Mouse (Mus musculus) myocyte (in vitro differentiated cells): Measurements from ENCODE around the gene Plekhm2.

Experiments
- CEBPB ChIP-seq: IDR thresholded peaks from 2 replicates; pipeline ENCODE4 v1.6.1; 2011; ENCODE audit warnings: mild to moderate bottlenecking, moderate library complexity; ENCODE audit not compliant: poor library complexity, insufficient read depth, severe bottlenecking
- E2F4 ChIP-seq: IDR thresholded peaks from one replicate; pipeline ENCODE4 v1.6.1; 2011; ENCODE audit warnings: mild to moderate bottlenecking, control low read depth, moderate library complexity; ENCODE audit not compliant: insufficient read depth
- MAX ChIP-seq: IDR thresholded peaks from one replicate; pipeline ENCODE4 v1.6.1; 2011; ENCODE audit warnings: low read depth, mild to moderate bottlenecking, control low read depth
- MYOD1 ChIP-seq, 3 experiments: IDR thresholded peaks; one replicate each; pipeline ENCODE4 v1.6.1; 2011; ENCODE audit warnings: control low read depth in 2 of 3, low read depth in 2 of 3, mild to moderate bottlenecking in 2 of 3, moderate library complexity in 1 of 3; ENCODE audit not compliant: insufficient read length in 2 of 3, control insufficient read depth in 1 of 3
- MYOG ChIP-seq, 3 experiments: IDR thresholded peaks; one replicate each; pipeline ENCODE4 v1.6.1; 2011; ENCODE audit warnings: control low read depth in 2 of 3, low read depth in 2 of 3, mild to moderate bottlenecking in 2 of 3; ENCODE audit not compliant: insufficient read length in 2 of 3, control insufficient read depth in 1 of 3, insufficient read depth in 1 of 3
- POLR2A ChIP-seq: IDR thresholded peaks from one replicate; pipeline ENCODE4 v1.6.1; 2011; ENCODE audit warnings: low read depth, mild to moderate bottlenecking, control low read depth, moderate library complexity; ENCODE audit not compliant: insufficient read length
- POLR2AphosphoS2 ChIP-seq: IDR thresholded peaks from one replicate; pipeline ENCODE4 v1.6.1; 2011; ENCODE audit warnings: low read depth, control low read depth; ENCODE audit not compliant: insufficient read length
- REST ChIP-seq: IDR thresholded peaks from one replicate; pipeline ENCODE4 v1.6.1; 2011; ENCODE audit warnings: mild to moderate bottlenecking, control low read depth, moderate library complexity; ENCODE audit not compliant: insufficient read depth, insufficient read length
- SRF ChIP-seq: IDR thresholded peaks from one replicate; pipeline ENCODE4 v1.6.1; 2011; ENCODE audit warnings: low read depth; ENCODE audit not compliant: control insufficient read depth, insufficient read length
- TCF12 ChIP-seq: IDR thresholded peaks from one replicate; pipeline ENCODE4 v1.6.1; 2011; ENCODE audit warnings: mild to moderate bottlenecking, control low read depth; ENCODE audit not compliant: poor library complexity, insufficient read depth, severe bottlenecking
- TCF3 ChIP-seq: IDR thresholded peaks from one replicate; pipeline ENCODE4 v1.6.1; 2011; ENCODE audit warnings: low read depth, control low read depth; ENCODE audit not compliant: insufficient read length
- USF1 ChIP-seq: IDR thresholded peaks from one replicate; pipeline ENCODE4 v1.6.1; 2011; ENCODE audit warnings: low read depth, mild to moderate bottlenecking, control low read depth, moderate library complexity

GRCm38 (mm10) chr4:141660884-141661283 is 3.8 kb downstream of the Plekhm2 start:
- no peak for TF ChIP-seq POLR2A
- no peak for TF ChIP-seq USF1
- TF ChIP-seq POLR2AphosphoS2 = no peak
- no peak for TF ChIP-seq SRF
- TF ChIP-seq MYOD1 (IDR thresholded peaks at IDR 0.05; ENCODE audit: control insufficient read depth in 1 of 3, insufficient read length in 2 of 3, low read depth in 2 of 3) = no peak
- no peak for TF ChIP-seq TCF12
- no peak for TF ChIP-seq CEBPB
- TF ChIP-seq MAX = no peak
- no peak for TF ChIP-seq REST
- TF ChIP-seq E2F4 = no peak
- no peak for TF ChIP-seq MYOG (IDR thresholded peaks at IDR 0.05; ENCODE audit: control insufficient read depth in 1 of 3, insufficient read depth in 1 of 3, insufficient read length in 2 of 3, low read depth in 2 of 3)
- TF ChIP-seq TCF3 = no peak
